Comparison of ENCODE assay signal across 20 mouse cellular contexts in the genomic region with DNA sequence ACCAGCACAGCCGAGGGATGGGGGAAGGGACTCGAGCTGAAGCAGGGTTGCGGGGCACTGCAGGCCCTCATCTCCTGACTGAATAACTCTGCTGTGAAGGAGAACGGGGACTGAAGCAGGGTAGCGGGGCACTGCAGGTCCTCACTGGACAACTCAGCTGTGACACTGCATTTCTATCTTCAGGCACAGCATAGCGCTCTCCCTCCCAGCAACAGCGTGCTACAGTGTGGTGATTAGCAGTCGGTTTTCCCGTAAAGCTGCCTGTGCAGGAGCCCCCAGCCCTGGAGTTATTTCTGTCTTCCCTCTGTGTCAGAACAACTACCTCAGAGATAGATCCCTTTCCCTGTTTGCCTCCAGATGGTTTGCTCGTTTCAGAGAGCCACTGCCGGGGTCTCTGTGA. TPM values are rescaled to one million over a fixed set of nuclear protein-coding genes. Genes with fewer than 3 reads are reported as not detected.
DNase-seq lines count a peak whose midpoint lies in the region; ATAC-seq and TF ChIP-seq lines count a peak whose summit lies in the region.
"Had no signal": no experiment of that assay in that cellular context is flagged by ENCODE, and none has a peak within 500 bp of the region (broad histone marks: within the 10 kb centered on the region; RNA-seq: fewer than 3 reads in every experiment).

No protein-coding gene starts in this region.

- no peak for TF ChIP-seq CTCF in heart, postnatal 0 days (IDR thresholded peaks at IDR 0.05; ENCODE audit: low read depth)

- H3K4me3 ChIP-seq in embryonic facial prominence, embryonic 15.5 days (replicated peaks) = no peak overlapping the region
- H3K4me3 ChIP-seq in embryonic facial prominence, embryonic 10.5 days = no peak overlapping the region
- peak overlapping the region; percentile 8; the same call in 1 of the 2 replicates for H3K4me3 ChIP-seq in heart, postnatal 0 days (ENCODE audit: low read depth, low read length)
- H3K4me3 ChIP-seq: embryonic facial prominence, embryonic 13.5 days; forebrain, embryonic 10.5 days; liver, embryonic 12.5 days; lung, embryonic 15.5 days; midbrain, embryonic 15.5 days had no signal

- no peak overlapping the region for H3K9ac ChIP-seq in embryonic facial prominence, embryonic 15.5 days
- no peak overlapping the region for H3K9ac ChIP-seq in heart, postnatal 0 days (replicated peaks; ENCODE audit: low read depth, low read length)
- H3K9ac ChIP-seq: embryonic facial prominence, embryonic 13.5 days; liver, embryonic 12.5 days; lung, embryonic 15.5 days; midbrain, embryonic 15.5 days had no signal

- H3K9me3 ChIP-seq in embryonic facial prominence, embryonic 15.5 days (replicated peaks) = no peaks in the 10 kb centered on the region
- H3K9me3 ChIP-seq in embryonic facial prominence, embryonic 10.5 days = no peaks in the 10 kb centered on the region
- H3K9me3 ChIP-seq in heart, postnatal 0 days (replicated peaks; ENCODE audit: control insufficient read depth, low read length) = no peaks in the 10 kb centered on the region
- H3K9me3 ChIP-seq: embryonic facial prominence, embryonic 13.5 days; forebrain, embryonic 10.5 days; liver, embryonic 12.5 days; lung, embryonic 15.5 days; midbrain, embryonic 15.5 days had no signal

- H3K4me2 ChIP-seq in embryonic facial prominence, embryonic 15.5 days (replicated peaks) = no peak overlapping the region
- peak overlapping the region; percentile 21 for H3K4me2 ChIP-seq in heart, postnatal 0 days (ENCODE audit: low read depth, low read length)
- H3K4me2 ChIP-seq: embryonic facial prominence, embryonic 13.5 days; liver, embryonic 12.5 days; lung, embryonic 15.5 days; midbrain, embryonic 15.5 days had no signal

- 48% methylated on average over 11 of the region's 11 CpGs for WGBS in embryonic facial prominence, embryonic 15.5 days
- WGBS in embryonic facial prominence, embryonic 10.5 days = 62% methylated on average over 11 of the region's 11 CpGs
- 27% methylated on average over 11 of the region's 11 CpGs for WGBS in heart, postnatal 0 days

- H3K4me1 ChIP-seq in embryonic facial prominence, embryonic 15.5 days = no peaks in the 10 kb centered on the region
- peaks cover 7% of the 10 kb centered on the region for H3K4me1 ChIP-seq in embryonic facial prominence, embryonic 10.5 days
- no peaks in the 10 kb centered on the region for H3K4me1 ChIP-seq in heart, postnatal 0 days (ENCODE audit: control insufficient read depth, insufficient read depth)
- H3K4me1 ChIP-seq: embryonic facial prominence, embryonic 13.5 days; liver, embryonic 12.5 days; lung, embryonic 15.5 days; midbrain, embryonic 15.5 days had no signal

- intact Hi-C loops in heart, postnatal 36 days (cut with DNase I) = no loop called here

- H3K27ac ChIP-seq in embryonic facial prominence, embryonic 15.5 days (replicated peaks) = no peak overlapping the region
- H3K27ac ChIP-seq in embryonic facial prominence, embryonic 10.5 days (replicated peaks) = no peak overlapping the region
- no peak overlapping the region for H3K27ac ChIP-seq in heart, postnatal 0 days (ENCODE audit: low read depth)
- H3K27ac ChIP-seq: embryonic facial prominence, embryonic 13.5 days; forebrain, embryonic 10.5 days; hindbrain, postnatal 0 days; liver, embryonic 12.5 days; lung, embryonic 15.5 days; midbrain, embryonic 15.5 days had no signal

- no peak for DNase-seq in embryonic facial prominence, embryonic 10.5 days (ENCODE audit: low spot score)
- peak; percentile 12 for DNase-seq in heart, postnatal 0 days (ENCODE audit: low spot score)
- no peak for DNase-seq in heart, postnatal 36 days
- DNase-seq in thymus, postnatal 14 days = peak; percentile 9
- no peak for DNase-seq in thymus, adult 18-20 months
- DNase-seq in urinary bladder, adult 2 months (ENCODE audit: low spot score) = no peak
- no peak for DNase-seq in adrenal gland, adult 2 months
- DNase-seq: cerebellum, postnatal 10 days; heart, postnatal 10 days; kidney, adult 11 months had no signal

- no peak for TF ChIP-seq EP300 in heart, postnatal 0 days (IDR thresholded peaks at IDR 0.05; ENCODE audit: low read depth)

- 0 out of 2 replicates have a peak, but pooled peaks cover 3% of the 10 kb centered on the region for H3K36me3 ChIP-seq in embryonic facial prominence, embryonic 15.5 days
- H3K36me3 ChIP-seq in embryonic facial prominence, embryonic 10.5 days (replicated peaks) = peaks cover 15% of the 10 kb centered on the region
- no peaks in the 10 kb centered on the region for H3K36me3 ChIP-seq in heart, postnatal 0 days (replicated peaks; ENCODE audit: control insufficient read depth, insufficient read depth, low read length)
- H3K36me3 ChIP-seq: lung, embryonic 15.5 days had no signal

- ATAC-seq in embryonic facial prominence, embryonic 15.5 days (ENCODE audit: insufficient number of reproducible peaks, low FRiP score, low TSS enrichment, low read depth) = peak; percentile 29; the same call in 1 of the 2 replicates
- peak; percentile 68 for ATAC-seq in heart, postnatal 0 days (ENCODE audit: insufficient read depth, low read depth)
- ATAC-seq: hindbrain, postnatal 0 days; liver, embryonic 12.5 days; midbrain, embryonic 15.5 days had no signal

- no peaks in the 10 kb centered on the region for H3K27me3 ChIP-seq in embryonic facial prominence, embryonic 15.5 days
- no peaks in the 10 kb centered on the region for H3K27me3 ChIP-seq in embryonic facial prominence, embryonic 10.5 days (replicated peaks; ENCODE audit: low read depth, poor library complexity, severe bottlenecking)
- no peaks in the 10 kb centered on the region for H3K27me3 ChIP-seq in heart, postnatal 0 days (ENCODE audit: control insufficient read depth, insufficient read depth, low read length)
- H3K27me3 ChIP-seq: embryonic facial prominence, embryonic 13.5 days; liver, embryonic 12.5 days; lung, embryonic 15.5 days; midbrain, embryonic 15.5 days had no signal

RNA-seq across cellular contexts. Expression of a gene that starts 15.7 kb away (rescaled TPM):
- 0.13 TPM in 1 of 2 replicates, not detected in the other for polyA plus RNA-seq in embryonic facial prominence, embryonic 15.5 days (2015; fragmentation: Nextera tagmentation; extraction: Ambion mirVana)
- polyA plus RNA-seq in embryonic facial prominence, embryonic 10.5 days (2016; fragmentation: Nextera tagmentation; extraction: Ambion mirVana) = 0.09 TPM in 1 of 2 replicates, not detected in the other
- not detected in 2 replicates for total RNA-seq in heart, postnatal 0 days (2014; rRNA removed; ENCODE audit: low replicate concordance)
- 0.63 TPM in 1 of 2 replicates, not detected in the other for polyA plus RNA-seq in heart, postnatal 0 days (2015; fragmentation: Nextera tagmentation; extraction: Ambion mirVana)
- total RNA-seq in heart, postnatal 36 days (2021) = 10 to 100 TPM in 1 of 2 experiments, 1 to 10 TPM in 1; 2.4 to 22.1 TPM
- polyA plus RNA-seq in urinary bladder, adult 2 months (2012; rRNA removed) = 0.14 and 0.15 TPM in 2 replicates
- total RNA-seq in adrenal gland, adult 2 months (2021) = 1,000 to 10,000 TPM; 1,236 to 2,173 TPM
- polyA plus RNA-seq in adrenal gland, adult 2 months (2012; rRNA removed) = 551 and 1,129 TPM in 2 replicates
- total RNA-seq: gastrocnemius, adult 8-10 months; left cerebral cortex, postnatal 14 days; MEL had no signal
- polyA plus RNA-seq: embryonic facial prominence, embryonic 13.5 days; forebrain, embryonic 10.5 days; liver, embryonic 12.5 days; lung, embryonic 15.5 days had no signal

RNA-seq across cellular contexts. Expression of a gene that starts 57.8 kb away (rescaled TPM):
- 16.4 and 16.5 TPM in 2 replicates for polyA plus RNA-seq in embryonic facial prominence, embryonic 15.5 days (2015; fragmentation: Nextera tagmentation; extraction: Ambion mirVana)
- polyA plus RNA-seq in embryonic facial prominence, embryonic 10.5 days (2016; fragmentation: Nextera tagmentation; extraction: Ambion mirVana) = 22.3 and 23.6 TPM in 2 replicates
- 8.2 and 9.2 TPM in 2 replicates for total RNA-seq in heart, postnatal 0 days (2014; rRNA removed; ENCODE audit: low replicate concordance)
- 5.6 and 6.0 TPM in 2 replicates for polyA plus RNA-seq in heart, postnatal 0 days (2015; fragmentation: Nextera tagmentation; extraction: Ambion mirVana)
- 10 to 100 TPM; 11.3 to 11.8 TPM for total RNA-seq in heart, postnatal 36 days (2021)
- polyA plus RNA-seq in urinary bladder, adult 2 months (2012; rRNA removed) = 9.8 and 10.3 TPM in 2 replicates
- total RNA-seq in adrenal gland, adult 2 months (2021) = 10 to 100 TPM; 24.6 to 27.8 TPM
- 0.93 and 0.98 TPM in 2 replicates for polyA plus RNA-seq in adrenal gland, adult 2 months (2012; rRNA removed)

Comparison
In these comparisons a context has a peak if more than half of its experiments do, and no peak if none do; other contexts are left out.
1. DNase-seq: peak in heart, postnatal 0 days (single experiment) and thymus, postnatal 14 days (single experiment); none in embryonic facial prominence, embryonic 10.5 days (single experiment), heart, postnatal 36 days (0 of 2), thymus, adult 18-20 months (0 of 2), urinary bladder, adult 2 months (single experiment) and adrenal gland, adult 2 months (single experiment).
2. RNA of a gene that starts 15.7 kb away (polyA plus RNA-seq): 551 to 1,129 TPM in adrenal gland, adult 2 months; 0.14 to 0.15 TPM in urinary bladder, adult 2 months, 0.13 TPM in embryonic facial prominence, embryonic 15.5 days, 0.09 TPM in embryonic facial prominence, embryonic 10.5 days and 0.63 TPM in heart, postnatal 0 days; every median in the first group is over 100 times any median in the second.